Mouse (Mus musculus): ENCODE data around the gene Slc7a6. TPM values are rescaled to one million over a fixed set of nuclear protein-coding genes. Genes with fewer than 3 reads are reported as not detected.
"Not testable (repeated sequence)": the region's sequence is repeated elsewhere in the genome, so short reads cannot be mapped to it uniquely, and the experiment has no call there.

Gene Slc7a6
- polyA plus RNA-seq, 1 experiment from 2014 or later, result 71.6 TPM

DNA sequence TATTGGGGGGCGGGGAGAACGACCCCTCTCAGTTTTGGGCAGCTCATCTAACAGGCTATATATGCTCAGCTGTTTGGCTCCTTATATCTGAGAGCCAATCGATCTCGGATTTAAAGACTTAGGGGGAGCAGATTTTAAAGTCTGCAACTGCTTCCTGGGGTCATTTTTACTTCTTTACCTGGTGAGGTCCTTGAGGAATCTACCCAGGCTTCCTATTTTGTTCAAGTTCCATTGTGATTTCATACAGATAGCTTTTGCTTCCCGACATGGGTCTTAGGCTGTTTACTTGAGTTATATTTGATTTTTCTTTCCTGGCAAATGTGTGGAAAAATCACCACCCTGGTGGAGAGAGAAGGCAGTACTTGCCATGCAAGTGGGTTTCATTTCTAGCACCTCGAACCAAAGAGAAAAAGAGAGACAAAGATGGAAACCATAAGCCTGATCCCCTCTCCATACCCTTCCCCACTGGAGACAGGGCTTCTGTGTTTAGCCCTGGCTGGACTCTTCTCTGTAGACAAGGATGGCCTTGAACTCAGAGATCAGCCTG, 1.4 kb downstream of the Slc7a6 start:
- Histone ChIP-seq H3K27ac (replicated peaks) (peak overlapping the region; percentile 98; the same call in 1 of the 2 replicates), H3K27me3 (replicated peaks; ENCODE audit: low read depth, poor library complexity, severe bottlenecking) (no peaks in the 10 kb centered on the region), H3K36me3 (replicated peaks) (peaks cover 8% of the 10 kb centered on the region), H3K4me3 (peak overlapping the region; percentile 97), H3K4me1 (peaks cover 16% of the 10 kb centered on the region), H3K9me3 (no peaks in the 10 kb centered on the region)
- no peak for DNase-seq (ENCODE audit: low spot score)
- WGBS, result 54% methylated on average over 6 of the region's 6 CpGs

DNA sequence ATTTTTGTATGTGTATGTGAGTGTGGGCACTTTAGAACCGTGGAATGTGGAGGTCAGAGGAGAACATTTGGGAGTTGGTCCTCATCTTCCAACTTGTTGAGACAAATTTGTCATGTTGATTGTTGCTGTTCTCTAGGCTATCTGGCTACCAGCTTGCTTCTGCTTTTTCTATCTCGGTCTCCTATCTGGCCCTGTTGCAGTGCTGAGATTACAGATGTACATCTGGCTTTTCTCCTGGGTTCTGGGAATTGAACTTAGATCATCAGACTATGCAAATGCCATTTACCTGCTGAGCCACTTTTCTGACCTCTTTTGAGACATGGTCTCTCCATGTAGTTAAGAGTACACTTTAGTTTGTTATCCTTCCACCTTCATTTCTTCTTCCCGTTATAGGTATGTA, 4.9 kb downstream of the Slc7a6 start:
- 94% methylated on average over 3 of the region's 3 CpGs for WGBS
- Histone ChIP-seq H3K36me3 (replicated peaks) (peaks cover 8% of the 10 kb centered on the region), H3K4me3 (no peak overlapping the region), H3K27ac (replicated peaks) (no peak overlapping the region), H3K27me3 (replicated peaks; ENCODE audit: low read depth, poor library complexity, severe bottlenecking) (no peaks in the 10 kb centered on the region), H3K9me3 (no peaks in the 10 kb centered on the region), H3K4me1 (peaks cover 34% of the 10 kb centered on the region)
- no peak for DNase-seq (ENCODE audit: low spot score)

DNA sequence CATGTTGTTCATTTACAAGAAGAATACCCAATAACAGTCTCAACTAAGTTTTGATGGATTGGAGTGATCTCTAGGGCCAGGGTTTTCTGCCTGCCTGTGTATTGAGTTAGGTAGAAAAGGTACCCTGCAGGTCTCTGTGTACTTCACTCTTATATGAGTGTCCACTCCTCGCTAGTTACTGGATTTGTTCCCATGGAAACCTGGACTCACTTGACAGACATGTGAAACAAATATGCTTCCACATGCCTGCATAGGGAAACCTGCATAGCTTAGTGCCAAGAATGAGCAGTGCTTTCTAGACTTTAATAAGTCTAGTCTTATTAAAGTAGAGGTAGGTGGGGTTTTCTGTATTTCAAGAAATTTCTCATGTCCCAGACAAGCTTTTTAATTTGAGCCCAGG, 8.2 kb downstream of the Slc7a6 start:
- Histone ChIP-seq H3K27ac (replicated peaks) (no peak overlapping the region), H3K36me3 (replicated peaks) (peaks cover 31% of the 10 kb centered on the region), H3K27me3 (replicated peaks; ENCODE audit: low read depth, poor library complexity, severe bottlenecking) (no peaks in the 10 kb centered on the region), H3K4me1 (peaks cover 26% of the 10 kb centered on the region), H3K9me3 (no peaks in the 10 kb centered on the region), H3K4me3 (no peak overlapping the region)
- 53% methylated on average over 1 of the region's 1 CpGs for WGBS
- no peak for DNase-seq (ENCODE audit: low spot score)

DNA sequence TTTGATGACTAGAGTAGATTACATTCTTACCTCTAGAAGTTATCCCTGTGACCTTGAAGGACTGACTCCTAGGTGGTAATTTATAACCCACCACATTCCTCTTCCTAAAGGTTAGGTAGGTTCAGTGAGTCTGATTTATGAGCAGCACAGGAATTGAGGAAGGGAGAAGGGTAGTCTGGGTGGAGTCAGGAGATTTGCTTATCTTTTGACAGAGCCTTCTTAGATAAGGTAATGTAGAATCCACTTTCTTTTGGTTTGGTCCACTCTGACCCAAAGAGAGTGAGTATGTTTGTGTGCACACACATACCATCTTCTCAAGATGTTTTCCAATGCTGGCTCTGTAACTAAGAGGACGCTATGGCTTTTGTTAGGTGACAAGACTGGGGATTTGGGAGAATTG, 8.9 kb downstream of the Slc7a6 start:
- WGBS, result 89% methylated on average over 1 of the region's 1 CpGs

DNA sequence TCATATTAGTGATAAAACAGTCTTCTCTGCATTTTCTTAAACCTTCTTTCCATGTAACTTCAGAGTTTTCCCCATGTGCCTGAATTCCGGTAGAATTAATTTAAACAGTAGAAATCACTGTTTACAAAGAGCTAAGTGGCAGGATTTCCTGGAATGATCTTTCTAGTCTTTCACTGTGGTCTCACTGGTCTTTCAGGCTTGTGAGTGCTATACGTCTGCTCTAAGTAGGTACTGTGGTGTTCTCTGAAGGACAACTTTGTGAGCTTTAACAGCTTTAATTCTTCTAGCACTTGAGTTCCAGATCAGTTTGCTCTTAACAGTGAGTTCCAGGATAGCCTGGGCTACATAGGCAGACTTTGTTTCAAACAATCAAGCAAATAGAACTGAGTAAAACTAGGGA, 9.8 kb downstream of the Slc7a6 start:
- no peak for DNase-seq (ENCODE audit: low spot score)
- Histone ChIP-seq H3K4me3 (no peak overlapping the region), H3K4me1 (peaks cover 26% of the 10 kb centered on the region), H3K36me3 (replicated peaks) (peaks cover 38% of the 10 kb centered on the region), H3K27me3 (replicated peaks; ENCODE audit: low read depth, poor library complexity, severe bottlenecking) (no peaks in the 10 kb centered on the region), H3K9me3 (no peaks in the 10 kb centered on the region), H3K27ac (replicated peaks) (no peak overlapping the region)
- WGBS, result 79% methylated on average over 2 of the region's 2 CpGs

More for the DNA sequence above, 8.9 kb downstream of the Slc7a6 start:
- H3K9me3 ChIP-seq, result no peaks in the 10 kb centered on the region
- H3K27ac ChIP-seq (replicated peaks), result no peak overlapping the region
- no peak for DNase-seq (ENCODE audit: low spot score)
- no peaks in the 10 kb centered on the region for H3K27me3 ChIP-seq (replicated peaks; ENCODE audit: low read depth, poor library complexity, severe bottlenecking)
- peaks cover 26% of the 10 kb centered on the region for H3K4me1 ChIP-seq
- H3K4me3 ChIP-seq, result no peak overlapping the region
- peaks cover 37% of the 10 kb centered on the region for H3K36me3 ChIP-seq (replicated peaks)

DNA sequence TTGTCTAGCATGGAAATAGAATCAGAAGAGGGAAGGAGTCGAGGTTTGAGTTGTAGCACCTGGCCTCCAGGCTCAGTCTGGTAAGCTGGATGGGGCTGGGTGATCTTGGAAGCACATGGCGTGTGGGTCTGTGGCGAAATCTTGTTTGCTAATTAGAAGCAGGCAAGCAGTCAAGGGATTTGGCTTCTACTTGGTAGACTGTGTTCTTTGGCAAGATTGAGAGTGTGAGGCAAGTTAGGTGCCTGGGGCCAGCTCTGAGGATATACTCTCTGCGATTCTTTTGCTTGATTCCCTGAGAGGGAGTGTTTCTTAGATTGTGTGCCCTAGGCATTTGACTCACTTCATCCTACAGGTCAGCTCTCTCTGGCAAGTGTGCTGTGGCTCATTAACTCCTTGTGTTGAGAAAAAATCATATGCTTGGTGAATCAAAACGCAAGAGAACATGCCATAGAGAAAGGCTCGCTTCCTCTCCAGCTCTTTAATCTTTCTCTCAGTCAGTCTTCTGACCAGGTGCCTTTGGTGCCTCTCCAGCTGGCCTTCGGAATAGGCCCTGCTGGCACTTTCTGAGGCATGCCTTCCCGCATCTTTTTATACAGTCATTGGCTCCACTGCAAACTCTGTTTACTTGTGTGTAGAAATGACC, 17.1 kb downstream of the Slc7a6 start:
- Histone ChIP-seq H3K4me3 (no peak overlapping the region), H3K36me3 (replicated peaks) (peaks cover 90% of the 10 kb centered on the region)
- 85% methylated on average over 8 of the region's 8 CpGs for WGBS

DNA sequence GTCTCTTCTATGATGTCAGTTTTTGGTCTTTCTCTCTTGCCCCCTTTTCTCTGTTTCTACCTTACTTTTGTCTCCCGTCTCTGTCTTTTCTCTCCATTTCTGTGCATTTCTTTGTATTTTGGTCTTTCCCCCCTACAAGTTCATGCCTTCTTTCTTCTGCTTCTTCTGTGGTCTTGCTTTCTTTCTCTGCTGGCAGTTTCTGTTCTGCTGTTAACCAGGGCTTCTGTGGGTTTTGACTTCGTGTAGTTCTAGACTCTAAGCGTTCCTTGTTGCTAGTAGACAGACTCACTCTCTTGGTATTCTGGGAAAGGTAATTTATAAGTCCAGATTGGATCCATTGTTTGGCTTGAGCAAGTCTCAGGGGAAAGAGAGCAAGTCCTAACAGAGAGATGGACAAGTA, 17.7 kb downstream of the Slc7a6 start:
- no peaks in the 10 kb centered on the region for H3K9me3 ChIP-seq
- peaks cover 93% of the 10 kb centered on the region for H3K36me3 ChIP-seq (replicated peaks)
- no peak overlapping the region for H3K4me3 ChIP-seq
- DNase-seq (ENCODE audit: low spot score), result no peak
- 91% methylated on average over 3 of the region's 3 CpGs for WGBS
- no peaks in the 10 kb centered on the region for H3K4me1 ChIP-seq
- no peak overlapping the region for H3K27ac ChIP-seq (replicated peaks)
- H3K27me3 ChIP-seq (replicated peaks; ENCODE audit: low read depth, poor library complexity, severe bottlenecking), result no peaks in the 10 kb centered on the region

More for the DNA sequence above, 17.1 kb downstream of the Slc7a6 start:
- H3K27me3 ChIP-seq (replicated peaks; ENCODE audit: low read depth, poor library complexity, severe bottlenecking), result no peaks in the 10 kb centered on the region
- no peak overlapping the region for H3K27ac ChIP-seq (replicated peaks)
- DNase-seq (ENCODE audit: low spot score), result no peak
- H3K4me1 ChIP-seq, result no peaks in the 10 kb centered on the region
- H3K9me3 ChIP-seq, result no peaks in the 10 kb centered on the region

DNA sequence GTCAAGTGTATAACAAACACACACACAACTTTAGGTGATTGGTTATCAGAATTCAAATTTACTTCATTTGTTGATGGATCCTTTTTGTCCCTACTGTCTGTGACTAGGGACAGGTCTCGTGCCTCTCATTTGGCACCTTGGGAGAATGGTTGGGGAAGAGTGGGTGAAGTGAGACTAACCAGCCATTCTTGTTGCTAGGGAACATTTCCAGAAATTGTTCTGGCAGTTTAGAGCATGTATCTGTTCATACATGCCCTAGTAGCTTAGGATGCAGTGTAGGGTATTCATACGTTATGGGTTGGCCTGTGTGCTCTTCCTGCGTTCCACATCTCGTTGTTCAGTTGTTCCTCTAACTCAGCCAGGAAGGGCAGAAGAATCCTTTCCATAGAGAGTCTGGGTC, 20.5 kb downstream of the Slc7a6 start:
- H3K4me1 ChIP-seq, result no peaks in the 10 kb centered on the region
- peaks cover 94% of the 10 kb centered on the region for H3K36me3 ChIP-seq (replicated peaks)
- H3K4me3 ChIP-seq, result no peak overlapping the region
- DNase-seq (ENCODE audit: low spot score), result no peak
- no peak overlapping the region for H3K27ac ChIP-seq (replicated peaks)
- H3K9me3 ChIP-seq, result no peaks in the 10 kb centered on the region
- no peaks in the 10 kb centered on the region for H3K27me3 ChIP-seq (replicated peaks; ENCODE audit: low read depth, poor library complexity, severe bottlenecking)
- 93% methylated on average over 4 of the region's 4 CpGs for WGBS

DNA sequence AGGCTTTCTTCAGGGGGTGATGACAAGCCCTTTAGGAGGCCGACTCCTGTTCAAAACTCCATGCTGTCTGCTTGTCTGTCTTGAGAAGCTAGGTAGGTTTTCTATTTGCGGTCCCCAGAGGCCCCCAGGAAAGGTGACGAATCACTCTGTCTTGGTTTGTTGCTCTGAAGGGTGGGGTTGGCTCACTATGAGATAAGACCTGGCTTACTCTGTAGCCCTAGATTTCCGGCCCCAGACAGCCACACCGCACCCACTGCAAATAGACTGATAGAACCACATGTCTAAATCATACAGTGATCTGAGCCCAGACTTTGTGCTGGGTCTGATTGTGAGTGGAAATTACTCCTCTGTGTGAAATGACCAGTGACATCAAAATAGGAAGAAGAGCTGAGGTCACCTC, 23.0 kb downstream of the Slc7a6 start:
- no peaks in the 10 kb centered on the region for H3K9me3 ChIP-seq
- H3K4me3 ChIP-seq, result no peak overlapping the region
- WGBS, result 93% methylated on average over 5 of the region's 5 CpGs
- H3K27ac ChIP-seq (replicated peaks), result no peak overlapping the region
- DNase-seq (ENCODE audit: low spot score), result no peak
- H3K36me3 ChIP-seq (replicated peaks), result peaks cover 94% of the 10 kb centered on the region
- H3K4me1 ChIP-seq, result no peaks in the 10 kb centered on the region
- H3K27me3 ChIP-seq (replicated peaks; ENCODE audit: low read depth, poor library complexity, severe bottlenecking), result no peaks in the 10 kb centered on the region

DNA sequence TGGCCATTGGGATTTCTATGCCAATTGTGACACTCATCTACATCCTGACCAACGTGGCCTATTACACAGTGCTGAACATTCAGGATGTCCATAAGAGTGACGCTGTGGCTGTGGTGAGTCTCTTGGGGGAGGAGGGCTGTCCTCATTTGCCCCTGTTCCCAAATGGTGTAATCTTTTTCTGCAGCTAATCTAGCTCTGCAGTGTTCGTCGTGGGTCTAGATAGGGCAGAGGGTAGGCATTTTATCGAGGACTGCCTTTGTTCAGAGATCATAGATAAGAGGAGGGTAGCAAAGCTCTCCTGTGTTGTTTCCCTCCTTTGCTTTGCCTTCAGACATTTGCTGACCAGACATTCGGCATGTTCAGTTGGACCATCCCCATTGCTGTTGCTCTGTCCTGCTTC, 24.5 kb downstream of the Slc7a6 start:
- 84% methylated on average over 6 of the region's 6 CpGs for WGBS
- DNase-seq (ENCODE audit: low spot score), result no peak
- Histone ChIP-seq H3K27me3 (replicated peaks; ENCODE audit: low read depth, poor library complexity, severe bottlenecking) (no peaks in the 10 kb centered on the region), H3K4me1 (no peaks in the 10 kb centered on the region), H3K4me3 (no peak overlapping the region), H3K9me3 (no peaks in the 10 kb centered on the region), H3K27ac (replicated peaks) (no peak overlapping the region), H3K36me3 (replicated peaks) (peaks cover 94% of the 10 kb centered on the region)

DNA sequence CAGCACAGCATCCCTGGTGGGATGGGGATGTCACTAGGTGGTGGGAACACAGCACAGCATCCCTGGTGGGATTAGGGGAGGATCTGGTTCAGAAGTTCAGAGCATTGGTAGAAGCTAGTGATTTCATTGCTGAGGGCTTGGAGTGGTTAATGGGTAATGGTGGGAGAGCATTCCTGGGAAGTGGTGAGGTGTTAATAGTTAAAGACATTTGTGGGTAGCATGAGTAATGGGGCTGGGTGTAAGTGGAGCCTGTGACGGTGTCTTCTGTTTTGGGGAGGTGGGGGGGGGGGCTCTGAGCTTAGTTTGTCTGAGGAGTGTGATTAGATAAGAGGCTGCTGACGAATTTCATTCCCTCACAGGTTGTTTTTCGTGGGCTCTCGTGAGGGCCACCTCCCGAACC, 25.4 kb downstream of the Slc7a6 start:
- 91% methylated on average over 5 of the region's 5 CpGs for WGBS
- no peak overlapping the region for H3K4me3 ChIP-seq
- peaks cover 94% of the 10 kb centered on the region for H3K36me3 ChIP-seq (replicated peaks)

DNA sequence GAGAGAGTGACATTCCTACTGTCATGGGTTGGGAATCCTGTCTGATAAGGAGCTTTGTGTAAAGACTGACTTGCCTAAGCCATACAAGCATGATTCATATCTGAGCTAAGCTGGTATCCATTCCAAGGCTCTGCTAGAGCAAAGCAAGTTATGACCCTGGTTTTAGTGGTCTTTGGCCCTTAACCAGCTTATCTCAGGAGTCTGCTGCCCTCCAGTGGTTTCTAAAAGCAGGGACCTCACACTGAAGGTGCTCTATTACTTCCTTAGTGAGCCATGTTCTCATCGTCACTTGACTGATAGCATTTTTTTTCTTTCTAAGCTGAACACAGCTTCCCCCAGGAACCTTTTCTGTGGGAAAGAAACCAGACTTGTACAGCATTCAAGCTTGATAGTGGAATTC, 30.1 kb downstream of the Slc7a6 start:
- Histone ChIP-seq H3K36me3 (replicated peaks) (peaks cover 99% of the 10 kb centered on the region), H3K27me3 (replicated peaks; ENCODE audit: low read depth, poor library complexity, severe bottlenecking) (no peaks in the 10 kb centered on the region), H3K4me3 (no peak overlapping the region), H3K4me1 (no peaks in the 10 kb centered on the region), H3K9me3 (no peaks in the 10 kb centered on the region), H3K27ac (replicated peaks) (no peak overlapping the region)
- peak; percentile 19 for DNase-seq (ENCODE audit: low spot score)
- WGBS, result 31% methylated on average over 1 of the region's 1 CpGs

More for the DNA sequence above, 25.4 kb downstream of the Slc7a6 start:
- H3K27me3 ChIP-seq (replicated peaks; ENCODE audit: low read depth, poor library complexity, severe bottlenecking), result no peaks in the 10 kb centered on the region
- H3K27ac ChIP-seq (replicated peaks), result no peak overlapping the region
- H3K9me3 ChIP-seq, result no peaks in the 10 kb centered on the region
- H3K4me1 ChIP-seq, result no peaks in the 10 kb centered on the region
- no peak for DNase-seq (ENCODE audit: low spot score)

DNA sequence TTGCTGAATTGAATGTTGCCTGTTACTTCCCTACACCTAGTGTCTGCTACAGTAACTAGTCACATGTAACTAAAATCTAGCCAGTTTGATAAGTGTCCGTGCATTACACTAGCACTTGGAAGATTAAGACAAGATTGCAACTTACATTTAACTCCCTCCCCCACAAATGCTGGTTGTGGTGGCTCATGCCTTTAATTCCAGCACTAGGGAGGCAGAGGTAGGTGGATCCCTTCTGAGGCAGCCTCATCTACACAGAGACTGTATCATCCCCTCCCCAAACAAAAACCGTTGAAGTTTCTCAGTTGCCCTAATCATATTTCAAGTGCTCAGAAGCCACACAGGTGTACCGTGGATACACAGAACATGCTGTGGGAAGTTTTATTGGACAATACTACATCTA, 30.9 kb downstream of the Slc7a6 start:
- peaks cover 99% of the 10 kb centered on the region for H3K36me3 ChIP-seq (replicated peaks)
- not testable (repeated sequence) for DNase-seq (ENCODE audit: low spot score); H3K27me3 ChIP-seq (replicated peaks; ENCODE audit: low read depth, poor library complexity, severe bottlenecking); H3K4me1 ChIP-seq; H3K27ac ChIP-seq (replicated peaks); H3K4me3 ChIP-seq; H3K9me3 ChIP-seq
- WGBS, result 88% methylated on average over 3 of the region's 3 CpGs

All from embryonic facial prominence, embryonic 10.5 days (tissue).